Mouse (Mus musculus) lung, adult 2 months (tissue): ENCODE measurements around the gene Ctnna3. TPM values are rescaled to one million over a fixed set of nuclear protein-coding genes. Genes with fewer than 3 reads are reported as not detected.
"Not testable (repeated sequence)": the region's sequence is repeated elsewhere in the genome, so short reads cannot be mapped to it uniquely, and the experiment has no call there.

Source experiments
- DNase-seq: peaks from one replicate; pipeline ENCODE4 v3.0.0; 2022
- H3K4me1 ChIP-seq: fragments of 200-500 bp; 2 replicates; pipeline ENCODE4 v1.6.1; 2011; ENCODE audit warnings: low read length; ENCODE audit not compliant: control insufficient read depth, insufficient read depth
- H3K4me3 ChIP-seq: fragments of 200-500 bp; replicated peaks from 2 replicates; pipeline ENCODE3; 2011; ENCODE audit warnings: low read depth, mild to moderate bottlenecking, control low read depth, low read length; ENCODE audit errors: extremely low read depth
- CTCF ChIP-seq: fragments of 200-500 bp; IDR thresholded peaks from 2 replicates; pipeline ENCODE4 v1.5.1; 2011; ENCODE audit warnings: mild to moderate bottlenecking, low read length, control low read depth; ENCODE audit not compliant: insufficient read depth
- POLR2A ChIP-seq: fragments of 200-500 bp; IDR thresholded peaks from 2 replicates; pipeline ENCODE4 v1.6.1; 2011; ENCODE audit warnings: low read depth, mild to moderate bottlenecking, control low read depth, low read length, borderline replicate concordance; ENCODE audit errors: extremely low read depth
- WGBS: fragments of 180-500 bp; shearing (Covaris S2); methylation state at CpG from one replicate; pipeline ENCODE4 v1.1.7; 2018; 5-methylcytosine and 5-hydroxymethylcytosine counted together
- polyA plus RNA-seq: library from polyadenylated mRNA; depleted of rRNA; stranded (reverse); fragments of >200 nt; gene quantifications from 2 replicates; pipeline ENCODE4 v1.2.3, GENCODE M21; 2012

Ctnna3 gene
- polyA plus RNA-seq, 1 experiment: 0.33 TPM

- WGBS: 33% methylated on average over 8 of the region's 8 CpGs
- TF ChIP-seq POLR2A (no peak), CTCF (no peak)
- DNase-seq: no peak
- no peak overlapping the region for H3K4me3 ChIP-seq
- no peaks in the 10 kb centered on the region for H3K4me1 ChIP-seq
Measured at GRCm38 (mm10) chr10:64641576-64641975, 1211.7 kb downstream of the Ctnna3 start.

GRCm38 (mm10) chr10:64643976-64644375, 1214.1 kb downstream of the Ctnna3 start:
- H3K4me1 ChIP-seq: no peaks in the 10 kb centered on the region
- no peak for TF ChIP-seq POLR2A
- no peak for TF ChIP-seq CTCF
- 69% methylated on average over 2 of the region's 2 CpGs for WGBS
- H3K4me3 ChIP-seq: no peak overlapping the region
- no peak for DNase-seq

GRCm38 (mm10) chr10:64661190-64661589, 1231.3 kb downstream of the Ctnna3 start:
- TF ChIP-seq CTCF: no peak
- no peak for TF ChIP-seq POLR2A
- no peak for DNase-seq
- 77% methylated on average over 4 of the region's 4 CpGs for WGBS
- H3K4me3 ChIP-seq: no peak overlapping the region
- no peaks in the 10 kb centered on the region for H3K4me1 ChIP-seq

GRCm38 (mm10) chr10:64671469-64671868, 1241.6 kb downstream of the Ctnna3 start:
- Histone ChIP-seq H3K4me1 (no peaks in the 10 kb centered on the region), H3K4me3 (no peak overlapping the region)
- 59% methylated on average over 2 of the region's 2 CpGs for WGBS

GRCm38 (mm10) chr10:64675796-64676195, 1245.9 kb downstream of the Ctnna3 start:
- WGBS: 92% methylated on average over 3 of the region's 3 CpGs
- no peak for DNase-seq
- no peak for TF ChIP-seq CTCF
- no peak for TF ChIP-seq POLR2A
- Histone ChIP-seq H3K4me3 (no peak overlapping the region), H3K4me1 (no peaks in the 10 kb centered on the region)

More at GRCm38 (mm10) chr10:64671469-64671868, 1241.6 kb downstream of the Ctnna3 start:
- TF ChIP-seq CTCF: no peak
- no peak for TF ChIP-seq POLR2A
- DNase-seq: no peak

GRCm38 (mm10) chr10:64710017-64710416, 1280.1 kb downstream of the Ctnna3 start:
- no peaks in the 10 kb centered on the region for H3K4me1 ChIP-seq
- WGBS: 77% methylated on average over 2 of the region's 2 CpGs
- no peak for DNase-seq
- no peak overlapping the region for H3K4me3 ChIP-seq
- TF ChIP-seq CTCF (no peak), POLR2A (no peak)

GRCm38 (mm10) chr10:64718036-64718435, 1288.1 kb downstream of the Ctnna3 start:
- WGBS: 59% methylated on average over 9 of the region's 9 CpGs
- Histone ChIP-seq H3K4me1 (no peaks in the 10 kb centered on the region), H3K4me3 (no peak overlapping the region)
- no peak for DNase-seq
- TF ChIP-seq POLR2A (no peak), CTCF (no peak)

GRCm38 (mm10) chr10:64735692-64736091, 1305.8 kb downstream of the Ctnna3 start:
- TF ChIP-seq CTCF (no peak), POLR2A (no peak)
- Histone ChIP-seq H3K4me3 (no peak overlapping the region), H3K4me1 (no peaks in the 10 kb centered on the region)
- WGBS: 55% methylated on average over 2 of the region's 2 CpGs
- no peak for DNase-seq

GRCm38 (mm10) chr10:64736616-64737015, 1306.7 kb downstream of the Ctnna3 start:
- WGBS: 20% methylated on average over 2 of the region's 2 CpGs
- no peak for DNase-seq
- no peak for TF ChIP-seq POLR2A
- TF ChIP-seq CTCF: no peak
- no peak overlapping the region for H3K4me3 ChIP-seq
- H3K4me1 ChIP-seq: no peaks in the 10 kb centered on the region

GRCm38 (mm10) chr10:64741721-64742120, 1311.8 kb downstream of the Ctnna3 start:
- DNase-seq, H3K4me1 ChIP-seq, H3K4me3 ChIP-seq: not testable (repeated sequence)
- 76% methylated on average over 11 of the region's 11 CpGs for WGBS

- H3K4me1 ChIP-seq, H3K4me3 ChIP-seq: not testable (repeated sequence)
- 30% methylated on average over 3 of the region's 3 CpGs for WGBS
Measured at GRCm38 (mm10) chr10:64744099-64744498, 1314.2 kb downstream of the Ctnna3 start.

More at GRCm38 (mm10) chr10:64744099-64744498, 1314.2 kb downstream of the Ctnna3 start:
- DNase-seq: not testable (repeated sequence)
